Mouse (Mus musculus) ES-Bruce4 (cell line): ENCODE data around the gene Celf2.

Source experiments
- CTCF ChIP-seq: IDR thresholded peaks from one replicate; pipeline ENCODE4 v1.8.1; 2011; ENCODE audit warnings: low read depth, low read length
- POLR2A ChIP-seq: IDR thresholded peaks from one replicate; pipeline ENCODE4 v1.8.1; 2011; ENCODE audit warnings: low read length; ENCODE audit not compliant: insufficient read depth

DNA sequence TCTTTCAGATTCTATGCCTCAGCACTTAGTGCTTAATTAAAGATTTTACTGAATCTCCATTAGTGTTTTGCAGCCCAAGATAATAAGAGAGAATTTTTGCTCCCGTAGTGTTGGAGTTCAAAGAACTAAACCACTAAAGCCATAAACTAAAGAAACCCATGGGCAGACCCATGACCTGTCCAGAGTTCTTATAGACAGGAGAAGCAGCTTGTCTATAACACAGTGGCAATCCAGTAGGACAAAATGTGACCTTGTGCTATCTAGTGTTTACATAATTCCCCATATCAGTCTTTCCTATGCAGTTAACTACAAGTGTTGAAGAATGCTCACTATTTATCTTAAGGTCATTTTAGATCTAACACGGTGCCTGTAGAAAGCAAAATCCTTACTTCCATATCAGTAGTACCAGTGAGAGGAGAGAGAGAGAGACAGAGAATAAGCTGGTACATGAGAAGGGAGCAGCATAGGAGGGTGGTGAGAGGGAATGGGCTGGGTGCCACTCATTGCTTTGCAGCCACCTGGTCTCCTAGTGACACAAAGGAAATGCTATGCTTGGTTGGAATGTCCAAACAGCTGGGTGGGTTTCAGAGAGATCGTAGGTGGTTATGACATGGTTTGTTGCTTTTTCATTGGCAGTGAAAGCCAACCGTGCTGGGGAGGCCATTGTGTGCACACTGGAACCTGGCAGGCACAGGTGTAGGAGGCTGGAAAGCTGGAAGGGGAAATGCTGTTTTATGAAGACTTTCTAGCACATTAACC, 162.5 kb downstream of the Celf2 start:
- TF ChIP-seq CTCF (no peak), POLR2A (no peak)
